Mouse (Mus musculus) neural tube, embryonic 14.5 days (tissue): ENCODE data around the gene Tex9. TPM values are rescaled to one million over a fixed set of nuclear protein-coding genes. Genes with fewer than 3 reads are reported as not detected.

Source experiments
- ATAC-seq: fragments of 200-750 bp; cut with Nextera tagmentation; 2 replicates; pipeline ENCODE4 v1.8.0; 2017; ENCODE audit warnings: low read depth, mild to moderate bottlenecking, moderate TSS enrichment, moderate library complexity
- H3K27ac ChIP-seq: fragments of 300-500 bp; sonication (generic); 2 replicates; pipeline ENCODE4 v1.5.1; 2014; ENCODE audit warnings: low read depth, mild to moderate bottlenecking, control low read depth, low read length, moderate library complexity, mixed read lengths
- H3K27me3 ChIP-seq: fragments of 300-500 bp; sonication (generic); 2 replicates; pipeline ENCODE4 v1.6.1; 2014; ENCODE audit warnings: low read length; ENCODE audit not compliant: control insufficient read depth, insufficient read depth
- H3K36me3 ChIP-seq: fragments of 300-500 bp; sonication (generic); 2 replicates; pipeline ENCODE4 v1.6.1; 2014; ENCODE audit warnings: low read length, mixed read lengths; ENCODE audit not compliant: control insufficient read depth, insufficient read depth
- H3K4me1 ChIP-seq: fragments of 300-500 bp; sonication (generic); 2 replicates; pipeline ENCODE4 v1.6.1; 2014; ENCODE audit warnings: low read length; ENCODE audit not compliant: control insufficient read depth, insufficient read depth
- H3K4me2 ChIP-seq: fragments of 300-500 bp; sonication (generic); 2 replicates; pipeline ENCODE4 v1.6.1; 2014; ENCODE audit warnings: mild to moderate bottlenecking, low read depth, low read length, control low read depth
- H3K4me3 ChIP-seq: fragments of 300-500 bp; sonication (generic); 2 replicates; pipeline ENCODE4 v1.5.1; 2014; ENCODE audit warnings: low read depth, low read length, control low read depth, mixed read lengths
- H3K9ac ChIP-seq: fragments of 300-500 bp; sonication (generic); replicated peaks from 2 replicates; pipeline ENCODE4 v1.6.1; 2014; ENCODE audit warnings: low read depth, mild to moderate bottlenecking, control low read depth, low read length, mixed read lengths
- H3K9me3 ChIP-seq: fragments of 300-500 bp; sonication (generic); 2 replicates; pipeline ENCODE4 v1.6.1; 2016; ENCODE audit warnings: low read length; ENCODE audit not compliant: control insufficient read depth
- WGBS: fragments of 180-500 bp; shearing (Covaris S2); extraction: QIAGEN DNeasy Blood & Tissue Kit; methylation state at CpG from one replicate; pipeline ENCODE4 v1.1.7; 2014; 5-methylcytosine and 5-hydroxymethylcytosine counted together
- polyA plus RNA-seq: library from polyadenylated mRNA; unstranded; fragments of >200 nt; fragmentation: Nextera tagmentation; extraction: Ambion mirVana; gene quantifications from 2 replicates; pipeline ENCODE4 v1.2.1, GENCODE M21; 2014

The Tex9 gene
- polyA plus RNA-seq, 1 experiment from 2014 or later, result 32.2 TPM

DNA sequence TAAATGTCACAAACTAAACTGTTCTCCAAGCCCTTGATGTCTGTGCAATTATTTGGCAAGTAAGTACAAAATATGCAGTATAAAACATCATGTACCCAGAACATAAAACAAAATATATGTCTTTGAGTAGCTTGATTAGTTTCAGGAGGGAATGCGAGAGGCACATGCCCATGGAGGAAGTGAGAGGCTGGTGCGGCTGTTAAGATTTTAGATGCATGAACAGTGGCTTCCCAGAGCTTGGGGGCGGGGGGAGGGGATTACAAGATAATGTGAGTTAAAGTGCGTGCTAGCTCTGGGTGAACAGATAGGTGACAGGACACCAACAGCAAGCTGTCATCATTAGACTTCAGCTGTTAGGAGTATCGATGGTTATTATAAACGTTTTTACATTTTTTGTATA, 40.9 kb downstream of the Tex9 start:
- Histone ChIP-seq H3K36me3 (no peaks in the 10 kb centered on the region), H3K27ac (no peak overlapping the region), H3K9me3 (no peaks in the 10 kb centered on the region), H3K9ac (no peak overlapping the region), H3K4me3 (no peak overlapping the region), H3K4me1 (no peaks in the 10 kb centered on the region), H3K27me3 (no peaks in the 10 kb centered on the region), H3K4me2 (no peak overlapping the region)
- WGBS, result 88% methylated on average over 6 of the region's 6 CpGs
- ATAC-seq, result no peak

- no peaks in the 10 kb centered on the region for H3K27me3 ChIP-seq
- no peaks in the 10 kb centered on the region for H3K9me3 ChIP-seq
- ATAC-seq, result no peak
- no peak overlapping the region for H3K4me3 ChIP-seq
- H3K9ac ChIP-seq, result no peak overlapping the region
- H3K4me2 ChIP-seq, result no peak overlapping the region
- H3K4me1 ChIP-seq, result no peaks in the 10 kb centered on the region
- H3K36me3 ChIP-seq, result no peaks in the 10 kb centered on the region
- WGBS, result 95% methylated on average over 1 of the region's 1 CpGs
- no peak overlapping the region for H3K27ac ChIP-seq
Measured at GRCm38 (mm10) chr9:72450363-72450762, 41.6 kb downstream of the Tex9 start.

GRCm38 (mm10) chr9:72449841-72450240, 42.2 kb downstream of the Tex9 start:
- no peak for ATAC-seq
- H3K4me3 ChIP-seq, result no peak overlapping the region
- no peaks in the 10 kb centered on the region for H3K9me3 ChIP-seq
- no peak overlapping the region for H3K4me2 ChIP-seq
- no peaks in the 10 kb centered on the region for H3K36me3 ChIP-seq
- H3K27me3 ChIP-seq, result no peaks in the 10 kb centered on the region
- H3K4me1 ChIP-seq, result no peaks in the 10 kb centered on the region
- WGBS, result 78% methylated on average over 2 of the region's 2 CpGs
- no peak overlapping the region for H3K9ac ChIP-seq
- H3K27ac ChIP-seq, result no peak overlapping the region

GRCm38 (mm10) chr9:72449367-72449766, 42.6 kb downstream of the Tex9 start:
- Histone ChIP-seq H3K27me3 (no peaks in the 10 kb centered on the region), H3K4me3 (no peak overlapping the region), H3K4me2 (no peak overlapping the region), H3K9ac (no peak overlapping the region), H3K27ac (no peak overlapping the region), H3K36me3 (no peaks in the 10 kb centered on the region), H3K4me1 (no peaks in the 10 kb centered on the region), H3K9me3 (no peaks in the 10 kb centered on the region)
- 93% methylated on average over 7 of the region's 7 CpGs for WGBS
- ATAC-seq, result no peak

- no peaks in the 10 kb centered on the region for H3K9me3 ChIP-seq
- no peaks in the 10 kb centered on the region for H3K4me1 ChIP-seq
- no peak overlapping the region for H3K9ac ChIP-seq
- 48% methylated on average over 8 of the region's 8 CpGs for WGBS
- no peak overlapping the region for H3K4me3 ChIP-seq
- no peak overlapping the region for H3K27ac ChIP-seq
- no peaks in the 10 kb centered on the region for H3K27me3 ChIP-seq
- ATAC-seq, result no peak
- no peak overlapping the region for H3K4me2 ChIP-seq
- no peaks in the 10 kb centered on the region for H3K36me3 ChIP-seq
Measured at GRCm38 (mm10) chr9:72448026-72448425, 44.0 kb downstream of the Tex9 start.

DNA sequence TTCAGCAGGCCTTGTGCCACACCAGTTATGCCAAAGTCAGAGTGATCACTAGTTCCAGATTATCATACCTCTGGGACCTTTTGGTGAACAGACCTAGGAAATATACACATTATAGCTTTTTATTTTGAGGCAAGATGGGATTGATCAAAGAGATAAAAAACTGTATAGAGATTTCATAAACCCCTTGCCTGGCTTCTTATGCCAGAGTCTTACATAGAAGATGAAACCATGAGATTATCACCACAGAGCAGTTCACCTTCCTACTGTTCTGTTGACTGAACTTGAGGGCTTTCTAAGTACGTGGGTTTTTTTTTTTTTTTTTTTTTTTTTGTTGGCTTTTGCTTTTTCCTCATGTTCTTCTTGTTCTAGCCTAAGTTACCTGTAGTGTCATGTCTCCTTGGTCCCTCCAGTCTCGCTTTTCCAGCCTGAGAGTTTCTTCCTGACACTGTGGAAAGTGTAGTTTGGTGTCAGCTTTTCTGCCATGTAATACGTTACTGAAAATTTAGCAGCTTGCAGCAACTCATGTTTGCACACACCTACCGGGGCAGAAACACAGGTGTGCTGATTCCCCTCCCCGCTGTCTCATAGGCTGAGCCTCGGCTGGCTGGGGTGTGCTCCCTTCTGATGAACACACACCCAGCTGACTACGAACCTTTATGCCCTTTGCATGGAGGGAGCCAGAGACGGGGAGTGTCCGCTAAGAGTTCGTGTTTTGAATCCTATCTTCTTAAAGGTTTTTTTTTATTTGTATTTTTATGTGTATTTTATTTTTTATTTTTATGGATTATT, 49.9 kb downstream of the Tex9 start:
- no peak overlapping the region for H3K27ac ChIP-seq
- H3K4me1 ChIP-seq, result no peaks in the 10 kb centered on the region
- H3K9me3 ChIP-seq, result no peaks in the 10 kb centered on the region
- H3K4me2 ChIP-seq, result no peak overlapping the region
- H3K27me3 ChIP-seq, result no peaks in the 10 kb centered on the region
- no peak overlapping the region for H3K4me3 ChIP-seq
- 95% methylated on average over 10 of the region's 10 CpGs for WGBS
- no peaks in the 10 kb centered on the region for H3K36me3 ChIP-seq
- no peak overlapping the region for H3K9ac ChIP-seq
- ATAC-seq, result no peak

DNA sequence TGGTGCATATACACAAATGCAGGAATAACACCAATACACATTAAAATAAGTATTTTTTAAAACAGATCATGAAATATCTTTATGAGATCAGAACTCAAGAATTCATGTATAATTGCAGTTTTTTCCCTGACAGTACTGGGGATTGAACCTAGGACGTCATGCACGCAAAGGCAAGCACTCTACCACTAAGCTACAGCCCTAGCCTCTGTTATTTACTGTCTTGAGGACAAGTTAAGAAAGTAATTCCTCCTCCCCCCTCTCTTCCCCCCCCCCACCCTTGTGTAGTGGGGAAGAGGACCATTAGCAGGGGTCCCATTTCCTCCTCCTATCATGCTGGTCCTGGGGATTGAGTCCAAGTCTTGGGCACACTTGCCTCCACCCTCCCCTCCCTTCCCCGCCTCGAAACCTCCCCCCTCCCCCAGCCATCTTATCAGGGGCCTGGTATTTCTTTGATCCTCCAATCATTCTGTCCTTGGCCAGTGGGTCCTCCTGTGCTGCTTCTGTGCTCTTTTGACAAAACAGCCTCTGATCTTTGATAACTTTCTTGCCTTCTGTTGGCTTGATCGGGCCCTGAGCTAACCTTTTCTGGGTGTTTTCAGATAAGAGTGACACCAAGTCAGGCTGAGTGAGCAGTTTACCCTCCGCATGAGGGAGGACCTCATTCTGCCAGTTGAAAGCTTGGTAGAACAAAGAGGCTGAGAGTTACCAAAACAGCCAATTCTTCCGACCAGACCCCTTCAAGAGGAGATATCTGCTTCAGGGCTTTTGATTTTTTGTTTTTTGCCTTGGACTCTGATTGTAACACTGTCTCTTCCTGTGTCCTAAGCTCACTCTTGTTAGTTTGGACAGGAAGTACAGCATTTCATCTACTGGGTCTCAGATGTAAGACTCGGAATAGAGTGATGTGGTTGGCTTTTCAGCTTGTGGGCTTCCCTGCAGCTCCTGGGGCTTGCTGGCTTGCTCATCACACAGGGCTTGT, 50.8 kb downstream of the Tex9 start:
- no peak overlapping the region for H3K27ac ChIP-seq
- no peak for ATAC-seq
- H3K9me3 ChIP-seq, result no peaks in the 10 kb centered on the region
- H3K4me3 ChIP-seq, result no peak overlapping the region
- WGBS, result 83% methylated on average over 8 of the region's 8 CpGs
- no peak overlapping the region for H3K9ac ChIP-seq
- H3K27me3 ChIP-seq, result no peaks in the 10 kb centered on the region
- no peaks in the 10 kb centered on the region for H3K4me1 ChIP-seq
- H3K36me3 ChIP-seq, result no peaks in the 10 kb centered on the region
- H3K4me2 ChIP-seq, result no peak overlapping the region

GRCm38 (mm10) chr9:72440358-72440757, 51.7 kb downstream of the Tex9 start:
- Histone ChIP-seq H3K9me3 (no peaks in the 10 kb centered on the region), H3K4me3 (no peak overlapping the region), H3K4me2 (no peak overlapping the region), H3K27me3 (no peaks in the 10 kb centered on the region), H3K27ac (no peak overlapping the region), H3K9ac (no peak overlapping the region), H3K36me3 (no peaks in the 10 kb centered on the region), H3K4me1 (no peaks in the 10 kb centered on the region)
- WGBS, result 98% methylated on average over 4 of the region's 4 CpGs
- ATAC-seq, result no peak

DNA sequence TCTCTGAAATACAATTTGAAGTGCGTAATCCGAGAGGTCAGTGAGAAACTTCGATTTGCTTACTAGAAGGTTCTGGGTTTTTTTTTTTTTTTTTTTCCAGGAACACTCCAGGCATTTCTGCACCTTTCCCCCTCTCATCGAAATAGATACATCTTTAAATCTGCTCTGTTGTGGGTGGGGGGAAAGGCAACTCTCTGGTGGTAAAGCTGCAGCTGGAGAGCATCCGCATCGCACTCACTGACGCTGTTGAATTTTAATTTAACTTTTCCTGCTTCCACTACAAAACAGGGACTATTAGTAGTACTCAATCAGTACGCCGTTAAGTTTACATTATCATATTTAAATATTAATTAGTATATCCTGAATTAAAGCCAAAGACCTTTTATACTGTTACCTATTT, 53.3 kb downstream of the Tex9 start:
- no peak for ATAC-seq
- Histone ChIP-seq H3K9me3 (no peaks in the 10 kb centered on the region), H3K4me1 (no peaks in the 10 kb centered on the region), H3K4me2 (peak overlapping the region; percentile 63), H3K9ac (peak overlapping the region; percentile 43; the same call in 1 of the 2 replicates), H3K27me3 (no peaks in the 10 kb centered on the region), H3K27ac (no peak overlapping the region), H3K4me3 (peak overlapping the region; percentile 64), H3K36me3 (no peaks in the 10 kb centered on the region)
- 2% methylated on average over 9 of the region's 9 CpGs for whole genome bisulfite sequencing
